Mouse (Mus musculus) lung, adult 18-20 months (tissue): ENCODE data around the gene Polg.

Experiments used
- DNase-seq, 2 experiments: peaks; one replicate each; pipeline ENCODE4 v3.0.0; 2022; ENCODE audit warnings: mixed read lengths in 2 of 2

The Polg gene

DNA sequence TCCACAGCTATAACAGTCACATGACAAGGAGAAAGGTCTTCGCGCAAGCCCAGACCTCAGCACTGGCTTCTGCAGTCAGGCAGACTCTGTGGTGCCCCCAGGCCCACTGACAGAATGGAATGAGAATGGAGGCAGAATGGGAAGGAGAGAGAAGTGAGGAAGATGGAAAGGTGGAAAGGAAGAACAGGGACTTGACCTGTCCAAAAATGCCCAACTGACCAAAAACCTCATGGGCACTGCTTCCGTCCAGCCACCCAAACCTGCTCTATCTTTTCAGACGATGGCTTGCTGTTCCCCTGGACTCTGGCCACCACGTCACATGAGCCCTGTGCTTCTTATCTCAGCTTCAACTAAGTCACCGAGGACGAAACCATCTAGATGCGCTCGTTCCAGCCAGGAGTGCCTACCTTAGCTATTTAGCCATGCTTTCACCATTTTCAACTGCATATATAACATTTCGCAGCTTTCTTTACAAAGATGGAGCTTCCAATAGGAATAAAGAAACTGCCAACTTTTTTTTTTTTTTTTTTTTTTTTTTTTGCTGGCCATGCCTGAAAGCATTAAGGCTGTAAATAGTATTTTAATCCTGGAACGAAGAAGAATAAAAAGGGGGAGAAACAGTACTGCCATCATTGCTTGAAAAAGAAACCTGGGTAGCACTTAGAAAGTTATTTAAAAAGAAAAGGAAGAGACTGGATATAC, 2.6 kb downstream of the Polg start:
- DNase-seq, result no peak

- no peak for DNase-seq
These were observed 4.4 kb downstream of the Polg start for GRCm38 (mm10) chr7:79461721-79462120.

GRCm38 (mm10) chr7:79447486-79447885, 18.7 kb downstream of the Polg start:
- no peak for DNase-seq

GRCm38 (mm10) chr7:79447048-79447447, 19.1 kb downstream of the Polg start:
- DNase-seq, result no peak

- no peak for DNase-seq
These were observed 26.1 kb downstream of the Polg start for GRCm38 (mm10) chr7:79440035-79440434.

DNA sequence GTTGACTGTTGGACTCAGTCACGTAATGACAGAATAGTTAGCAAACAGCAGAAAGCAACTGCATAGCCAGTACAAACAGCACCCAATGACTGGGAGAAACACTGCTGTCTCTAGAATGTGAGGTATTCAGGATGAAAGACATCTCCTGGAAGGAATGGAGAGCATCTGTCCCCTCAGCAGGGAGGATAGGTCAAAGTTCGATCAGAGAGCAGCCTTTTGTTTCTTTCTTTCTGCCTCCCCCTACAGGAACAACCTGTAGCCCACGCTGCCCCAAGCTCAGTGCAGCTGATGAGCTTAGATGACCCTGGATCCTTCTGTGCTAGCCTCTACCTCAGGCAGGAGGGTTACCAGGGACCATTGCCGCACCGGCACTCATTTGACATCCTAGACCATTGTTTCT, 37.9 kb downstream of the Polg start:
- no peak for DNase-seq

- DNase-seq, result no peak
These were observed 40.4 kb downstream of the Polg start for GRCm38 (mm10) chr7:79425804-79426203.

DNA sequence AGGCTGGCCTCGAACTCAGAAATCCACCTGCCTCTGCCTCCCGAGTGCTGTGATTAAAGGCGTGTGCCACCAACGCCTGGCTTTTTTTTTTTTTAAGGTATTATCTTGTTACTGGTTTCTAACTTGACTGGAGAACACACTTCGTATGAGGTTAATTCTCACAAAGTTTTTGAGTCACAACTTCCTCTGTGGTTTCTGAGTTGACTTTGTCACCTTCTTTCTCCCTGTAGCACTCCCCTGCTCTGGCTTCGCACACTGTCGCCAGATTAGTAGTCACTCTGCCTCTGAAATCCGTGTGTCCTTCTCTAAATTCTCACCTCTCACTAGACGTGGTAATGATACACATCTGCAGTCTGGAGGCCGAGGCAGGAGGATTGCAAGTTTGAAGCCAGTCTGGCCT, 43.3 kb downstream of the Polg start:
- DNase-seq, result no peak

DNA sequence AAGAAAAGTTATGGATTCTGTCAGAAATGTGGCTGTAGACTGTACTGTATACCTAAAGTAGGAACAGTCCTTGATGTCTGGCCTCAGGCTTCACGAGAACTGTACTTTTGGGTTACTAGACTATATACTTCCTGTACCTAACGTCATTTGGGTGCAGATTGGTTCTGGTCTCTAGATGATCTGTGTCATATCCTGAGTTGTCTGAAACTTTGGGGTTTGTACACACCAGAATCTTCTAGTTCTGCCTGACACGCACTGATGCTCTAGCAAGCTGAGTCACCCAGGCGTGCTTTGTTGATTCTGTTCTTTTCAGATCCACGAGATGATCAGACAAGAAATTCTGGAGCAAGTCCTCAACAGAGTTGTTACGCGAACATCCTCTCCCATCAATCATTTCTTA, 46.2 kb downstream of the Polg start:
- DNase-seq, result no peak

DNA sequence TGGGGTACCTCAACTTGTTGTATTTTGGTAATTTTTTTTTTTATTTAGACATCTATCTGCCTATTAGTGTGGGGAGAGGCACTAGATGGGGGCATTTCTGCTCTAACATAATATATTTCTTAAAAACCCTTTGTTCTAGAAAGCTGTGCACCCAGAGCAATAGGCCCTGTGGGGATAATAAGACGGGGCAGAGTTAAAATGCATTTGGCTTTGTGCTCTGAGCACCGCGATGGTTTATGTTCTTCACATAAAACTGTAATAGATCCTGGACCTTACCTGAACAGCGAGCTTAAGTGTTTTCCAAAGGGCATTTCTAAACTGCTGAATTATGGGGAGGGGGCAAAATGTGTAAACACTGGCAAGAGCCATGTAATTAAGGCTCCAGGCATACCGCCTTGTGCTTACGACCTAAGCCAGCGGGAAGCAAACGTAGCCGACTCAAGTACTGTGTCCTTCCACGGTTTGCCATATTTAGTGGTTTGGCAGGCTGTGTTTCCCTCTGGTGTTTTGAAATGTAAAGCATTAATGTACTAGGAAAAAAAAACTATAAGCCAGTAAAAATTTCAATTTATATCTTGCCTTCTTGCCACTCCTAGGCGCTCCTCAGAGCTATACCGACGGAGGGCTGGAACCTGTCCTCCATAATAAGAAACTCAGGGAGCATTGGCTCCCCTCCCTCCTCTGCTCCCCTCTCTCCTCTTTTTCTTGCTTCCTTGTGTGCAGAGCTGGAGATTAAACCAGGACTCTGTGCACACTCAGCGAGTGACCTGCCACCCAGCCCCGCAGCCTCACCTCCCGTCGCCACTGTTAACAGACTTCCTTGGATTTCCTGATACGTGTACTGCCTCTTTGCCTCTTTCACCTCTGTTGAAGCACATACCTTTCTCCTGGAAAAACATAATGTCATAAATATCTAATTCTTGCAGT, 51.5 kb downstream of the Polg start:
- no peak for DNase-seq

- DNase-seq, result no peak
These were observed 65.9 kb downstream of the Polg start for GRCm38 (mm10) chr7:79400296-79400695.

GRCm38 (mm10) chr7:79398971-79399370, 67.2 kb downstream of the Polg start:
- DNase-seq, result no peak

- no peak for DNase-seq
These were observed 67.7 kb downstream of the Polg start for GRCm38 (mm10) chr7:79398426-79398825.

DNA sequence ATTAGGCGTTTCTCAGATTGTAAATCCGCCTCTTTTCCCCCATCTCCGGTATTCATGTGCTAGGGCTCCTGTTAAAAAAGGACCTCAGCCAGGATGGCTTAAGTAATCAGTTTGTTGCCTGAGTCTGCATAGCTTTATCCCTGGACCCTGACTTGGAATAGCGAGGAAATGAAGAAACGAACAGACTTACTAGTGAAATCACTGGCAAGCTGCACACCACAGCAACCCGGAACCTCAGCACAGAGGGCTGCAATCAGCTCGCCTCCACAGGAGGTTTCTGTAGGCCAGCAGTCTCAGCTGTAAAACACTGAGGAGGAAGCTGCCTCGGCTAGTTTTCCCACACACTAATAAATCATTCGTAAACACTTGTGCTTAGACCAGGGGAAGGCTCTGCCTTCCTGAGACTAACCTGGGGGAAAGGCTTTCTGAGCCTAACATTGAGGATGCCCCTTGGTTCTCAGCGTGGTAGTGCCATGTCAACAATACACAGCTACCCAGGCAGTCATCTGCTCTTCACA, 68.7 kb downstream of the Polg start:
- DNase-seq, result no peak
